Mouse (Mus musculus) liver, adult 2 months (tissue): ENCODE data around the gene Ripk3. TPM values are rescaled to one million over a fixed set of nuclear protein-coding genes. Genes with fewer than 3 reads are reported as not detected.

Experiments
- DNase-seq: peaks from one replicate; pipeline ENCODE4 v3.0.0-alpha.2; 2011; ENCODE audit warnings: low read depth, low spot score; ENCODE audit errors: extremely low read depth
- H3K27ac ChIP-seq: fragments of 200-500 bp; replicated peaks from 2 replicates; pipeline ENCODE4 v1.5.1; 2012; ENCODE audit warnings: low read depth, mild to moderate bottlenecking, control low read depth, inconsistent platforms, low read length; ENCODE audit not compliant: insufficient read depth
- H3K27me3 ChIP-seq: fragments of 200-500 bp; 2 replicates; pipeline ENCODE4 v1.6.1; 2012; ENCODE audit warnings: mild to moderate bottlenecking, moderate library complexity, low read length, inconsistent platforms; ENCODE audit not compliant: control insufficient read depth, insufficient read depth
- H3K36me3 ChIP-seq: fragments of 200-500 bp; 2 replicates; pipeline ENCODE4 v1.6.1; 2012; ENCODE audit warnings: low read length, inconsistent platforms; ENCODE audit not compliant: control insufficient read depth, insufficient read depth
- H3K4me1 ChIP-seq: fragments of 200-500 bp; 2 replicates; pipeline ENCODE4 v1.6.1; 2011; ENCODE audit warnings: low read length; ENCODE audit not compliant: control insufficient read depth, insufficient read depth
- H3K4me3 ChIP-seq: fragments of 200-500 bp; 2 replicates; pipeline ENCODE4 v1.5.1; 2011; ENCODE audit warnings: low read depth, mild to moderate bottlenecking, control low read depth, low read length, moderate library complexity; ENCODE audit not compliant: insufficient read depth
- H3K79me2 ChIP-seq: fragments of 200-500 bp; 2 replicates; pipeline ENCODE4 v1.6.1; 2012; ENCODE audit warnings: inconsistent platforms, mild to moderate bottlenecking, low read length, moderate library complexity; ENCODE audit not compliant: control insufficient read depth, insufficient read depth
- H3K9ac ChIP-seq: fragments of 200-500 bp; 2 replicates; pipeline ENCODE4 v1.6.1; 2012; ENCODE audit warnings: low read depth, mild to moderate bottlenecking, control low read depth, inconsistent platforms, low read length
- CTCF ChIP-seq: fragments of 200-500 bp; IDR thresholded peaks from 2 replicates; pipeline ENCODE4 v1.5.1; 2011; ENCODE audit warnings: low read depth, low read length, control low read depth
- POLR2A ChIP-seq: fragments of 200-500 bp; IDR thresholded peaks from 2 replicates; pipeline ENCODE4 v1.6.1; 2011; ENCODE audit warnings: low read length, control low read depth; ENCODE audit not compliant: insufficient read depth; ENCODE audit errors: extremely low read depth
- WGBS: fragments of 180-500 bp; shearing (Covaris S2); methylation state at CpG from one replicate; pipeline ENCODE4 v1.1.7; 2018; 5-methylcytosine and 5-hydroxymethylcytosine counted together
- polyA plus RNA-seq: library from polyadenylated mRNA; depleted of rRNA; stranded (reverse); fragments of >200 nt; gene quantifications from 2 replicates; pipeline ENCODE4 v1.2.3, GENCODE M21; 2012; rRNA removed
- total RNA-seq: library from RNA; depleted of rRNA; stranded (reverse); fragments of >200 nt; gene quantifications from 2 replicates; pipeline ENCODE4 v1.2.3, GENCODE M21; 2014; rRNA removed

Gene Ripk3
- total RNA-seq (0.94 and 1.8 TPM in 2 replicates), polyA plus RNA-seq (1.4 and 4.0 TPM in 2 replicates)

- Histone ChIP-seq H3K79me2 (no peaks in the 10 kb centered on the region), H3K4me3 (peak within 1 kb of the TSS; percentile 50), H3K9ac (peak within 1 kb of the TSS; percentile 18; the same call in 1 of the 2 replicates), H3K36me3 (no peaks in the 10 kb centered on the region), H3K27me3 (no peaks in the 10 kb centered on the region), H3K27ac (no peak within 1 kb of the TSS), H3K4me1 (no peaks in the 10 kb centered on the region)
- DNase-seq, result peak; percentile 18
- 5% methylated on average over 40 of the region's 40 CpGs for WGBS
- TF ChIP-seq POLR2A (0 out of 2 replicates have a peak, but pooled peaks have one; percentile 14), CTCF (no peak)
Measured at GRCm38 (mm10) chr14:55788256-55789050, at the start of gene Ripk3. Gene Ripk3 (minus strand): TSS chr14:55788865.

GRCm38 (mm10) chr14:55838312-55838711 lies 49.6 kb upstream of the Ripk3 start:
- Histone ChIP-seq H3K9ac (no peak overlapping the region), H3K36me3 (no peaks in the 10 kb centered on the region), H3K79me2 (no peaks in the 10 kb centered on the region), H3K27ac (no peak overlapping the region), H3K4me1 (no peaks in the 10 kb centered on the region), H3K27me3 (no peaks in the 10 kb centered on the region), H3K4me3 (no peak overlapping the region)
- WGBS, result 35% methylated on average over 5 of the region's 5 CpGs
- TF ChIP-seq CTCF, result no peak
- no peak for TF ChIP-seq POLR2A
- peak; percentile 47 for DNase-seq

DNA sequence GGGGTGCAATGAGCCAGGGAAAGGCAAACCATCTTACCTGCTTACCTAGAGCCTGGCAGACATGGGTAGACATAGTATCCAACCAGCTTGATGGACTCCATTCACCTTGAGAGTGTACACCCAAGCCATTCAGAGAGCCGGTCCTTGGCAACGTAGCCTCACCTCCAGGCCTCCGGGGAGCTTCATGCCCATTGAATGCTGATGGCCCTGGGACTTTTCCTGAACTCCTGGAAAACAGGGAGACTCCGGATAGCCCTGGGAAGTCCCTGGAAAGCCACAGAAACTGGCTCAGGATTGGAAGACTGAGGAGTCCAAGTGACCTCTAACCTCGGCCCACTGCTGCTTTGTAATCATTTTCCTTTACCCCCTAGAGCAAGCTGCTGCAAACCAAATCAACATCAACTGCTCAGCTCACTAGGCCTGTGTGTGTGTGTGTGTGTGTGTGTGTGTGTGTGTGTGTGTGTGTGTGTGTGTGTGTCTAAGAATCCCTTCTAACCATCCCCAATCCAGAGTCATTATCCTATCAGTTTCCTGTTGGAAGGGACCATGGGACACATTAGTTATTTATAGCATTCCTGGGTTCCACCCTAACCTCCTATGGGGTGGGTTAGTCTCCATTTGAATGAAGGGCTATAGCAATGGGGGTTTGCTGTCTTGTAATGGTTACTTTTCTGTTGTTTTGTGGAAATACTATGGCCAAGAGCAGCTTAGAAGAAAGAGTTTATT lies 46.3 kb upstream of the Ripk3 start:
- Histone ChIP-seq H3K4me3 (no peak overlapping the region), H3K9ac (no peak overlapping the region), H3K4me1 (no peaks in the 10 kb centered on the region), H3K27me3 (no peaks in the 10 kb centered on the region), H3K36me3 (no peaks in the 10 kb centered on the region), H3K79me2 (no peaks in the 10 kb centered on the region), H3K27ac (no peak overlapping the region)
- DNase-seq, result no peak
- 78% methylated on average over 5 of the region's 5 CpGs for WGBS
- no peak for TF ChIP-seq POLR2A
- TF ChIP-seq CTCF, result no peak

- Histone ChIP-seq H3K27ac (no peak overlapping the region), H3K4me1 (no peaks in the 10 kb centered on the region), H3K36me3 (no peaks in the 10 kb centered on the region), H3K4me3 (no peak overlapping the region), H3K79me2 (no peaks in the 10 kb centered on the region), H3K27me3 (no peaks in the 10 kb centered on the region), H3K9ac (no peak overlapping the region)
- WGBS, result 85% methylated on average over 4 of the region's 4 CpGs
- DNase-seq, result no peak
- no peak for TF ChIP-seq CTCF
- TF ChIP-seq POLR2A, result no peak
Measured at GRCm38 (mm10) chr14:55833126-55833525, 44.5 kb upstream of the Ripk3 start.

GRCm38 (mm10) chr14:55830331-55830730 lies 41.7 kb upstream of the Ripk3 start:
- no peak overlapping the region for H3K9ac ChIP-seq
- 87% methylated on average over 4 of the region's 4 CpGs for WGBS
- no peaks in the 10 kb centered on the region for H3K79me2 ChIP-seq
- no peak for TF ChIP-seq POLR2A
- TF ChIP-seq CTCF, result no peak
- H3K27ac ChIP-seq, result no peak overlapping the region
- H3K27me3 ChIP-seq, result peaks cover under 1% of the 10 kb centered on the region; the same call in 1 of the 2 replicates
- H3K4me3 ChIP-seq, result no peak overlapping the region
- no peaks in the 10 kb centered on the region for H3K4me1 ChIP-seq
- H3K36me3 ChIP-seq, result no peaks in the 10 kb centered on the region
- DNase-seq, result no peak
